Mouse (Mus musculus): Measurements from ENCODE around the gene Evx2. TPM values are rescaled to one million over a fixed set of nuclear protein-coding genes. Genes with fewer than 3 reads are reported as not detected.

Gene Evx2
- polyA plus RNA-seq, 1 experiment, result not detected

DNA sequence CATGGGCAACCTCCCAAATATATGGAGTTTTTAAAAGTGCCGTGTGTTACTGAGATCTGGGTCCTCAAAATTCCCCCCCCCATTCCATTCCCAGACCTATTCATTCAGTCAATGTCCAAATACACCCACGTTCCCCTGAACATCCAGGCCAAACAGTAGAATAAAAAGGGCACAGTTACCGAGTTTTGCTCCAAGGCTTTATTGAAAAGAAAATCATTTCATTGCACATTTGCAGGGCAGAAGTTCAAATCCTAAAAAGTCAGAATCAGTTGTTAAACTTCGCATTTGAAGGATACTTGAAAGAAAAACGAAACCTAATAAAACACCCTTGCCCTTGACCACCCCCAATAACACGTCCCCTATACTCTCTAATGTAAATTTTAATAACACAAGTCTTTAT, 43.5 kb upstream of the Evx2 start:
- TF ChIP-seq POLR2A (IDR thresholded peaks at IDR 0.05; ENCODE audit: borderline replicate concordance, low read depth, low read length), result no peak
- Histone ChIP-seq H3K4me1 (ENCODE audit: control insufficient read depth, insufficient read depth, low read length) (no peaks in the 10 kb centered on the region), H3K4me3 (ENCODE audit: insufficient read depth, low read length) (no peak overlapping the region)

DNA sequence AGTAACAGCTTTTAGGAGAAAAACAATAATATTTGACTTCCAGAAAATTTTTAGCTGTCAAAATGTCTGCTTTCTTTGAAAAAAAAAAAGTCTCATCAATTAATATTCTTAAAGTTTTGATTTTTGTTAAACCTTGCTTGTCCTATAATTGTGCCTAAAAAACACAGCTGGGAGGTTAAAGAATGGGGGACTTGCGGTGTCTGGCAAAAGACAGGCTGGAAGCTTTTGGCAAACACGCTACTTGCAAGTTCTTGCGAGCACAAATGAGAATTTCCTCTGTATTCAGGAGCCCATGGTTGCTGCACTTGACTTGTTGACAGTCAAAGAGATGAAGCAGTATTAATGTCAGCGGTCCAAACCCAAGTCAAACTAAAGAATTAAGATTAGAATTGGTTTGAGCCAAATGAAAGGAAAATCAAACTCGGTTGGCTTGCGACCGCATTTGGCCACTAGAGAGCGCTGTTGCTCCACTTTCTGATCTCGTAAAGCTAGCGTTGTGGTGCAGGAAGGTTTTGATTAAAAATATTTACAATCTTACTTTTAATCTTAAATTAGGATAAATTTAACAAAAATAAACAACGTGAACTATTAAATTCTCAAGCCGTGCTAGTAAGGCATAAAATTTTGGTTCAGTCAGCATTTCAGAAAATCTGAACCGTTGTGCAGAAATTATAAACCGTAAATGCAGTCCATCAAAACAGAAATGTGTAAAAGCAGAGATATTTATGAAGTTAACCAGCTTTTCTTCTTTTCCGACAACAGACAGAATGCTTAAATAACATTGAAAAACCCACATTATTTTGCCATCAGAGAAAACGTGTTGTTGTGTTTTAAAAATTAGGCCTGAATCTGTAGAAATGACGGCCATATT, 42.8 kb upstream of the Evx2 start:
- Histone ChIP-seq H3K27ac (ENCODE audit: insufficient read depth, low read depth, low read length) (no peak overlapping the region), H3K4me1 (ENCODE audit: control insufficient read depth, insufficient read depth, low read length) (no peaks in the 10 kb centered on the region), H3K4me3 (ENCODE audit: insufficient read depth, low read length) (no peak overlapping the region)
- TF ChIP-seq CTCF (IDR thresholded peaks at IDR 0.05; ENCODE audit: low read depth, low read length) (peak; percentile 92), POLR2A (IDR thresholded peaks at IDR 0.05; ENCODE audit: borderline replicate concordance, low read depth, low read length) (no peak)

More for the DNA sequence above, 43.5 kb upstream of the Evx2 start:
- H3K27ac ChIP-seq (ENCODE audit: insufficient read depth, low read depth, low read length), result no peak overlapping the region

DNA sequence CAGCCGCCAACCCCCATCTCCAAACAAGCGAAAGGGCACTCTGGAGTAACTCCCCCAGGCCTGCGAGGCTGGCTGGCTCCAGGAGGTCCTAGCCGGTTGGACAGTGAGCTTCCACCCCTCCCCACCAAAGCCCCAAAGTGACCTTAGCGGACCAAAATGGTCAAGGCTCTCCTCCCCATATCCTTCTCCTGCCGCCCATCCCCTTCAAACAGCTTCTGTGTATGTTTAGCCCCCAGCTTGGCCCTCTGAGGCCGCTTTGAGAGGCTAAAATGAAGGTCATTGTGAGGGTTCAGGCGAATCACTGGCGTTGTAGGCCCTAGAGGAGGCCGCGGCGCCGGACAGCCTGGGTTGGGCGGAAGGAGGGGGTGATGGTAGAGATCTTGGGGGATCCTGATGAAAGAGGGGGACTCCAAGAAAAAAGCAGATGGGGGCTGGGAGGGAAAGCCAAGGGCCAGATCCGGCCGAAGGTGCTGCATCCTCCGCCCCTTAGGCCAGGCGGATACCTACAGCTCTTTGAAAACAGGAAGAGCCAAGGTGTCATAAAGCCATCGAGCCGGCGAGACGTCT, 41.3 kb upstream of the Evx2 start:
- no peaks in the 10 kb centered on the region for H3K4me1 ChIP-seq (ENCODE audit: control insufficient read depth, insufficient read depth, low read length)
- no peak overlapping the region for H3K4me3 ChIP-seq (ENCODE audit: insufficient read depth, low read length)
- TF ChIP-seq POLR2A (IDR thresholded peaks at IDR 0.05; ENCODE audit: borderline replicate concordance, low read depth, low read length) (no peak), CTCF (IDR thresholded peaks at IDR 0.05; ENCODE audit: low read depth, low read length) (no peak)
- H3K27ac ChIP-seq (ENCODE audit: insufficient read depth, low read depth, low read length), result no peak overlapping the region

DNA sequence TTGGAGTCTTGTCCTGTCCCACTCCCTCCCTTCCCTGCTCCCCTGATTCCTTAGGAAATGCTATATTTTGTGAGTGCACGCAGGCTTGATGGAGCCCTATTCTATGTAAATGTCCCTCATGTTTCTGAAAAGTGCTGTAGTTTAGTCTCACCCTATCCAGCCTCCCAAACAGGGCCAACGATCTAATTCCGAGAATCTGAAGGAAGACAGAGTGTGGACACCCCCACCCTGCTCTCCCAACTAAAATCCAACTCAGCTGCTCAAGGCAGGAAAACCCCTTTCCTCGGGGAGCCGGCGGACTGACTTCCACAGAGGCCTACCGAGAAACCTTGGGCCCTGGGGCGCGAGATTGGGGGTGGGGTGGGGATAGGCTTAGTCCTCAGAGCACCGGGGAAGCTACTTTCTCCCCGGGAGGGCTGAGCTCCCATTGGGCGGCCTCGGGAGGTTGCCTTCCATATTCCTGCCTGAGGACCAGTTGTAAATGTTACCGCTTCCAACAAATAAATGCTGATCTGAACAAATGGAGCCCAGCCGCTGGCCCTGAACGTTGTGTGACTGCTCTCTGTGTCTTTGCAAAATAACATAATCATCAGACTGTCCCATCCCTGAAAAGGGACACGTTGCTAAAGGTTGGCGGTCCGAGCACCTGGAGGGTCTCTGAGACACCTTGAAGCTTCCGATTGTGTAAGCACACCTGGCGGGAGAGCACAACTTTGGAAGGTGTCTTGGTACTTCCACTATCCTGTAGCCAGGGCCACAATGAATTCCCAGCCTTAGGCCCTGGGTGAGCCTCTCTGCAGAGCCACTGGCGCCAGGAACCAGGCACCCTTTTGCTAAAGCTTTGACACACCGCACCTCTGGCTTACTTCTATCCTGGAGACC, 40.5 kb upstream of the Evx2 start:
- Histone ChIP-seq H3K27ac (ENCODE audit: insufficient read depth, low read depth, low read length) (no peak overlapping the region), H3K4me3 (ENCODE audit: insufficient read depth, low read length) (no peak overlapping the region), H3K4me1 (ENCODE audit: control insufficient read depth, insufficient read depth, low read length) (no peaks in the 10 kb centered on the region)
- TF ChIP-seq CTCF (IDR thresholded peaks at IDR 0.05; ENCODE audit: low read depth, low read length) (no peak), POLR2A (IDR thresholded peaks at IDR 0.05; ENCODE audit: borderline replicate concordance, low read depth, low read length) (no peak)

GRCm38 (mm10) chr2:74699053-74699430, 39.7 kb upstream of the Evx2 start:
- TF ChIP-seq POLR2A (IDR thresholded peaks at IDR 0.05; ENCODE audit: borderline replicate concordance, low read depth, low read length) (no peak), CTCF (IDR thresholded peaks at IDR 0.05; ENCODE audit: low read depth, low read length) (no peak)
- Histone ChIP-seq H3K27ac (ENCODE audit: insufficient read depth, low read depth, low read length) (no peak overlapping the region), H3K4me1 (ENCODE audit: control insufficient read depth, insufficient read depth, low read length) (no peaks in the 10 kb centered on the region), H3K4me3 (ENCODE audit: insufficient read depth, low read length) (no peak overlapping the region)

DNA sequence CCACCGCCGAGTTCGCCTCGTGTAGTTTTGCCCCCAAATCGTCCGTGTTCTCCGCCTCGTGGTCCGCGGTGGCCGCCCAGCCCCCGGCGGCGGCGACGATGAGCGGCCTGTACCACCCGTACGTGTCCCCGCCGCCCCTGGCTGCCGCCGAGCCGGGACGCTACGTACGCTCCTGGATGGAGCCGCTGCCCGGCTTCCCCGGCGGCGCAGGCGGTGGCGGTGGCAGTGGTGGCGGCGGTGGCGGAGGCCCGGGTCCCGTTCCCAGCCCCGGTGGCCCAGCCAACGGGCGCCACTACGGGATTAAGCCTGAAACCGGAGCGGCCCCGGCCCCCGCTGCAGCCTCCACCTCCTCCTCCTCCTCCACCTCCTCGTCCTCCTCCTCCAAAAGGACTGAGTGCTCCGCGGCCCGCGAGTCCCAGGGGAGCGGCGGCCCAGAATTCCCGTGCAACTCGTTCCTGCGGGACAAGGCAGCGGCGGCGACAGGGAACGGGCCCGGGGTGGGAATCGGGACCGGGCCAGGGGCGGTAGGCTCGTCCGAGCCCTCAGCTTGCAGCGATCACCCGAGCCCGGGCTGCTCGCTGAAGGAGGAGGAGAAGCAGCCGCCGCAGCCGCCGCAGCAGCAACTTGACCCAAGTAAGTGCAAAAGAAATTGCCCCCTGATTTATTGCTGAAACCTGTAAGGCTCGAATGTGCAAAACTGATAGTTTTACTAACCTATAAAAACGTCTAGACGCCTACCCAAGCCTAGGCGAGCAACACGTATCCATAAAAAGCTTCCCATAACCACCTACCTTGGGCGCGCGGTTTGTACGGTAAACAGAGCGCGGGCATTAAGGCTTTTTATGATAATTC, 39.1 kb upstream of the Evx2 start:
- TF ChIP-seq CTCF (IDR thresholded peaks at IDR 0.05; ENCODE audit: low read depth, low read length) (no peak), POLR2A (IDR thresholded peaks at IDR 0.05; ENCODE audit: borderline replicate concordance, low read depth, low read length) (no peak)
- no peaks in the 10 kb centered on the region for H3K4me1 ChIP-seq (ENCODE audit: control insufficient read depth, insufficient read depth, low read length)
- H3K4me3 ChIP-seq (ENCODE audit: insufficient read depth, low read length), result peak overlapping the region; percentile 25
- no peak overlapping the region for H3K27ac ChIP-seq (ENCODE audit: insufficient read depth, low read depth, low read length)

- Histone ChIP-seq H3K4me1 (ENCODE audit: control insufficient read depth, insufficient read depth, low read length) (no peaks in the 10 kb centered on the region), H3K4me3 (ENCODE audit: insufficient read depth, low read length) (peak within 1 kb of the TSS; percentile 25), H3K27ac (ENCODE audit: insufficient read depth, low read depth, low read length) (no peak within 1 kb of the TSS)
- TF ChIP-seq CTCF (IDR thresholded peaks at IDR 0.05; ENCODE audit: low read depth, low read length) (no peak), POLR2A (IDR thresholded peaks at IDR 0.05; ENCODE audit: borderline replicate concordance, low read depth, low read length) (no peak)
Measured at GRCm38 (mm10) chr2:74697567-74698121, 38.3 kb upstream of the Evx2 start, which contains the start of gene Hoxd9. Hoxd9 (plus strand) TSS chr2:74697727.

DNA sequence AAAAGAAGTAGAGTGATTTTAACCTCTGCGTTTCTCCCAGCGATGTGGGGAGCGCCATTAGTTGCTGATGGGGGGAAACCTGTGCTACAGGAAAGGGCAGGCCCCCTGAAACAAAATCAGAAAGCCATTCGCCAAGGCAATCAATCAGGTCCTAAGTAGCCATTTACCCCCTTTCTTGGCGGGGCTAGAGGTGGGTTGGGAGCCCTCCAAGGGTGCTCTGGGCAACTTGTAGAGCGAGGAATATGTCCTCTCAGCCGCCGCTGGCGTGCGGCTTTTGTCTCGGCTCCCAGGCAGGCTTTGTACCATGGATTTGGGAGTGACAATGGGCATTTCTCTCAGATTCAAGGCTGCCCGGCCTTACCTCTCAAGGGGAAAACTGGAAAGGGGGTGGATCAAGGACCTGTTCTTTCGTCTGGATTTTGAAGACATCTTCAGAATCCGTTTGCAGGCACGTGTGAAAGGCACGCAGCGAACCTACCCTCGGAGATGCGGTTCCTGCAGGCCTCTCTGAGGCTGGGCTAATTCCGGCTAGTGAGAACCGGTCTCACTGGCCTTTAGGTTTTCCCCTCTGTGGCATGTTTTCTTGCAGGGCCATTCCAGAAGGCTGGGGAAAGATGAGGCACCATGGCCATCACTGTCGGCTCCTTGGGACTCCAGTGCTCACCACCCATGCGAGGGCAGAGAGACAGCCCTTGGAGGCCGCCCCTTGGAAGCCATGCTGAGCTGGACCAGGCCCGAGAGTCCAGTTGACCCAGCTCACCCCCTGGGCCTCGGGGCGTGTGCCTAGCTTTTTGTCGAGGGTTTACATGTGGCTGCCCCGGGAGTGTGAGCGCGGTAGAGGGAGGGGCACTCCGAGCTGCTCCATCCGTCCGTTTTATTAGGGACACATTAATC, 37.3 kb upstream of the Evx2 start:
- TF ChIP-seq POLR2A (IDR thresholded peaks at IDR 0.05; ENCODE audit: borderline replicate concordance, low read depth, low read length), result no peak
- H3K4me3 ChIP-seq (ENCODE audit: insufficient read depth, low read length), result no peak overlapping the region
- H3K4me1 ChIP-seq (ENCODE audit: control insufficient read depth, insufficient read depth, low read length), result no peaks in the 10 kb centered on the region
- H3K27ac ChIP-seq (ENCODE audit: insufficient read depth, low read depth, low read length), result no peak overlapping the region
